Mouse (Mus musculus) G1E (cell line): ENCODE results near the gene Med10. TPM values are rescaled to one million over a fixed set of nuclear protein-coding genes. Genes with fewer than 3 reads are reported as not detected.

Experiments
- ATAC-seq: 2 replicates; pipeline ENCODE4 v1.8.0; 2016; ENCODE audit warnings: mild to moderate bottlenecking; ENCODE audit not compliant: insufficient number of reproducible peaks, poor library complexity, low FRiP score, severe bottlenecking; ENCODE audit errors: extremely low read depth
- DNase-seq: peaks from one replicate; pipeline ENCODE4 v3.0.0; 2012; ENCODE audit warnings: low spot score
- H3K27me3 ChIP-seq: 2 replicates; pipeline ENCODE4 v1.6.1; 2012; ENCODE audit warnings: mild to moderate bottlenecking, low read length, inconsistent platforms; ENCODE audit not compliant: insufficient read depth
- H3K36me3 ChIP-seq: replicated peaks from 2 replicates; pipeline ENCODE3; 2012; ENCODE audit warnings: mild to moderate bottlenecking, inconsistent platforms
- H3K4me1 ChIP-seq: 2 replicates; pipeline ENCODE4 v1.6.1; 2012; ENCODE audit warnings: low read depth, low read length, inconsistent platforms, mixed read lengths; ENCODE audit not compliant: insufficient read depth
- H3K4me3 ChIP-seq: 2 replicates; pipeline ENCODE4 v1.5.1; 2012; ENCODE audit warnings: low read depth, mild to moderate bottlenecking, inconsistent platforms, low read length, moderate library complexity, mixed read lengths
- H3K9me3 ChIP-seq: replicated peaks from 2 replicates; pipeline ENCODE4 v1.6.1; 2012; ENCODE audit warnings: inconsistent platforms
- CTCF ChIP-seq: IDR thresholded peaks from 2 replicates; pipeline ENCODE4 v1.5.1; 2012; ENCODE audit warnings: low read depth, low read length, inconsistent platforms, mixed read lengths
- GATA1 ChIP-seq: IDR thresholded peaks from 2 replicates; pipeline ENCODE4 v1.6.1; 2012; ENCODE audit warnings: borderline replicate concordance, low read length, inconsistent platforms, mixed read lengths
- GATA2 ChIP-seq: IDR thresholded peaks from 2 replicates; pipeline ENCODE4 v1.6.1; 2012; ENCODE audit warnings: low read depth, low read length, inconsistent platforms, borderline replicate concordance
- POLR2AphosphoS5 ChIP-seq: IDR thresholded peaks from 2 replicates; pipeline ENCODE4 v1.6.1; 2012; ENCODE audit warnings: low read depth, low read length, inconsistent platforms; ENCODE audit not compliant: insufficient replicate concordance
- TAL1 ChIP-seq: conservative IDR thresholded peaks from 2 replicates; pipeline ENCODE4 v1.6.1; 2012; ENCODE audit warnings: low read depth, low read length, inconsistent platforms, mixed read lengths
- polyA plus RNA-seq: library from polyadenylated mRNA; stranded (reverse); fragments of >175 nt; gene quantifications from 2 replicates; pipeline ENCODE4 v1.2.3, GENCODE M21; 2012
- total RNA-seq, 2 experiments: library from RNA; stranded (forward) in 1 of 2; stranded (reverse) in 1 of 2; fragments of 200-1000 nt in 1 of 2; fragments of >200 nt in 1 of 2; fragmentation: Nextera tagmentation in 1 of 2; gene quantifications; 2 replicates each; pipeline ENCODE4 v1.2.3; 2014 to 2017

The Med10 gene
- total and polyA plus RNA-seq, 3 experiments, result 31.8 to 112 (median 49.1) TPM

DNA sequence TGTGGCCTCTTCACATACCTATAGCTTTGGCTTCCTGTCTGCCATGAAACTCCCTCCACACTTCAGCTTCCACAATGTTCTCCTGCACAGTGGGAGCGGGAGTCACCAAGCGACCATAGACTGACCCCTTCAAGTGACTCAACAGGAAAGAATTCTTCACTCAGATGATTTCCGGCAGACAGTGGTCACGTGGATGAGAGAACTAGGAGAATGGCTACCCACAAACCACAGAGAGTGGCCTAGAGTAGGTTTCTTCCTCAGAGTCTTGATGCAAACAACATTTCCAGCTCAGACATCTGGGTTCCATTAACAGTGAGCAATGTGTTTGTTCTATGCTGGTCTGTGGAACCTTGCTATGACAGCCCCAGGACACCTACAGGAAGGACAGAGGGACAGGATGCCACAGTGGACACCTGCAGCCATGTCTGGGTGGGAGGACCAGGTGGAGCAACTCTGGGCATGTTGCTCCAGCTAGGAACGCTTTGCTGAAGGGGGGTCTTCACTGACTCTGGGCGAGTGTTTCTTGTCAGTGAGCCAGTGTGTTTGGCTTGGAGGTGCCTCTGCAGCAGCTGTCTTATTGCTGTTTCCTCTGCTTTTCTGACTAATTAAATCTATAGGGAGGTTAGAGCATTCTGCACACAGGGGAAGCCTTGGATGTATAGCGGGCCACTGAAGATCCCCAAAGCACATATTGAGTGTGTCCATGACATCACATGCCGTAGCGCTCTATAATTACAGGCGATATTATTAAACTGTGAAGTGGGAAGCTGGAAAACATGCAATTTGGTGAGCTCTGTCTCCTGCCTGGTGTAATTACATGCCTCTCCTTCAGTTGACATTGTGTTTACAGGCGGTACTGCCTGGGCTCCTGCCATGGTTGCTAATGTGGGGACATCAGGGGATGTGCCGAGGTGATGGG, 31.4 kb upstream of the Med10 start:
- Histone ChIP-seq H3K27me3 (no peaks in the 10 kb centered on the region), H3K36me3 (no peaks in the 10 kb centered on the region), H3K4me3 (no peak overlapping the region), H3K4me1 (no peaks in the 10 kb centered on the region), H3K9me3 (peaks cover 41% of the 10 kb centered on the region)
- TF ChIP-seq GATA1 (no peak), GATA2 (no peak), POLR2AphosphoS5 (no peak), TAL1 (no peak), CTCF (no peak)
- DNase-seq (no peak), ATAC-seq (no peak)

GRCm38 (mm10) chr13:69772358-69772757, 29.8 kb upstream of the Med10 start:
- ATAC-seq, result no peak
- Histone ChIP-seq H3K27me3 (no peaks in the 10 kb centered on the region), H3K36me3 (no peaks in the 10 kb centered on the region), H3K4me1 (no peaks in the 10 kb centered on the region), H3K4me3 (no peak overlapping the region), H3K9me3 (peaks cover 40% of the 10 kb centered on the region)
- no peak for DNase-seq
- TF ChIP-seq TAL1 (no peak), POLR2AphosphoS5 (no peak), CTCF (no peak), GATA2 (no peak), GATA1 (no peak)

DNA sequence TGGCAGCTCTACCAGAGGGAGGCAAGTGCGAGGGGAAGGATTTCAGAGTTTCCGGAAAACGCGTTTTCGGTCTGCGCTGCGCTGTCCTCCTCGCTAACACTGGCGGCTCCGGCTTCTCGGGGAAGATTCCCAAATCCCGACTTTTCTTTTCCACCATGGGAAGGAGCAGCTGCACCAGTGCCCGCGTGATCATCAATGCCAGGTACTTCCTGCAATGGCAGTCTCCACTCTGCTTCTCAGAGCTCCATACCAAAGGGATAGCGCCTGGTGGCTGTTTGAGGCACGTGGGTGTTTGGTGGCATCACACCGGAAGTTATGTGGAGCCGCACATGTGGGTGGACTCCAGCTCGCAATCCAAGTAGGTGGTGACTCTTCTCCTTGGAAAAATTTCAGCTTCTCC, 24.0 kb upstream of the Med10 start:
- no peak overlapping the region for H3K4me3 ChIP-seq
- H3K4me1 ChIP-seq, result no peaks in the 10 kb centered on the region
- TF ChIP-seq CTCF (no peak), TAL1 (no peak), GATA2 (no peak), GATA1 (no peak), POLR2AphosphoS5 (no peak)
- DNase-seq, result no peak
- no peaks in the 10 kb centered on the region for H3K36me3 ChIP-seq
- H3K9me3 ChIP-seq, result peaks cover 10% of the 10 kb centered on the region
- H3K27me3 ChIP-seq, result no peaks in the 10 kb centered on the region
- ATAC-seq, result no peak

DNA sequence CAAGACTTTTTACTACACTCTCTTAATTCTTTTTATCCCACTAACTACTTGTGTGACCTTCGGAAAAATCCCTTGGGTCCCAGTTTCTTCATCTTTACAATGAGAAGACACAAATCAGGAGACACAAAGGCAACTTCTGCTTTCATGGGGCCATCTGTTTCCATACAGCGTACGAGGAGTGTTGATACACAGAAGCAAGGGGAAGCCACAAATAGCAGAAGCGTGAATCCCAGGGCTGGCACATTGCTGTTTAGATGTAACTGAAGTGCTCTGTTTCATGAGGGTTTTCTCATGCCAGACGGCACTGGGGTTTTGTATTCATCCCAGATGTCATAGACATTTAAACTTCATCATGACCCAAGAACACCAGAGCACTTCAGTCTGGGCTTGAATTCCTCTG, 13.5 kb upstream of the Med10 start:
- ATAC-seq (no peak), DNase-seq (no peak)
- H3K4me1 ChIP-seq, result no peaks in the 10 kb centered on the region
- H3K27me3 ChIP-seq, result no peaks in the 10 kb centered on the region
- no peaks in the 10 kb centered on the region for H3K36me3 ChIP-seq
- H3K9me3 ChIP-seq, result 0 out of 2 replicates have a peak, but pooled peaks cover 2% of the 10 kb centered on the region
- no peak overlapping the region for H3K4me3 ChIP-seq
- TF ChIP-seq POLR2AphosphoS5, result no peak
- no peak for TF ChIP-seq GATA2
- TF ChIP-seq GATA1, result no peak
- no peak for TF ChIP-seq TAL1
- TF ChIP-seq CTCF, result no peak

DNA sequence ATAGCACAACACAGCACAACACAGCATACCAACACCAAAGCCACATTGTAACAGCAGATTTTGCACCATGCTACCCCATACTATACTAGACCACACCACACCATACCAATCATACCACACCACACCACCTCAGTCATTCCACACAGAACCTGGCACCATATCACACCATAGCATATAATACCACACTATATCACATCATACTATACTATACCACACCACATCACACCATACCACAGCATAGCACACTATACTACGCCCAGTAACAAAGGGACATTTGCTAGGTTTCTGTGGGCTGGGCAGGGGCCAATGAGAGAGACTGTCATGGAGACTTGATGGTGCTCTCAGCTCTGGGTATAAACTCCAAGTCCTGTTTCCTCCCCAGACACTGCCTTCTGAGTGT, 10.4 kb upstream of the Med10 start:
- DNase-seq (no peak), ATAC-seq (no peak)
- H3K4me3 ChIP-seq, result no peak overlapping the region
- no peaks in the 10 kb centered on the region for H3K4me1 ChIP-seq
- H3K9me3 ChIP-seq, result 0 out of 2 replicates have a peak, but pooled peaks cover 2% of the 10 kb centered on the region
- no peak for TF ChIP-seq GATA2
- TF ChIP-seq GATA1, result no peak
- TF ChIP-seq TAL1, result no peak
- no peak for TF ChIP-seq POLR2AphosphoS5
- TF ChIP-seq CTCF, result no peak
- no peaks in the 10 kb centered on the region for H3K36me3 ChIP-seq
- H3K27me3 ChIP-seq, result no peaks in the 10 kb centered on the region

- Histone ChIP-seq H3K4me1 (no peaks in the 10 kb centered on the region), H3K27me3 (no peaks in the 10 kb centered on the region), H3K9me3 (0 out of 2 replicates have a peak, but pooled peaks cover 2% of the 10 kb centered on the region), H3K4me3 (no peak overlapping the region), H3K36me3 (no peaks in the 10 kb centered on the region)
- no peak for TF ChIP-seq POLR2AphosphoS5
- TF ChIP-seq CTCF, result no peak
- TF ChIP-seq TAL1, result no peak
- TF ChIP-seq GATA1, result no peak
- TF ChIP-seq GATA2, result no peak
- ATAC-seq (no peak), DNase-seq (no peak)
Measured at GRCm38 (mm10) chr13:69792541-69793009, 9.6 kb upstream of the Med10 start.
